Mouse (Mus musculus) Muller cell, postnatal 12 days (primary cell): ENCODE measurements around the gene Tspan5.

Experiments used
- DNase-seq: peaks from one replicate; pipeline ENCODE4 v3.0.0-alpha.2; 2015; ENCODE audit errors: inconsistent ontology term

The Tspan5 gene

DNA sequence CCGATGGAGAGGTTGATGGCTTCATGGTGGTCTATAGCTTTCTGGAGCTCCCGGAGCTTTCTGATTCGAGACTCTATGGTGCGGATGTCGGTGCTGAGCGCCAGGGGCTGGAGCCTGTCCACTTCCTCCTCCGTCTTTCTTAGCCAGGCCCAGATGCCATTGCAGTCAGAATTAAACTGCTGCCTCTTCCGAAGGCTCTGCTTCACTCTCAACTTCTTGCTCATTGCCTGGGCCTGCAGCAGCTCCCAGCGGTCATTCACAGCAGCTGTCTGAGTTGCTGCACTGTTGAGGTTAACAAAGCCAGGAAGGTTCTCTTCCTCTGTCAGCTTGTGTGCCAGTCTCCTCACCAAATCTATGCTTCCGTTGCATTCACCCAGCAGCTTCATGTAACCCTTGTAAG lies 195.2 kb downstream of the Tspan5 start:
- no peak for DNase-seq

GRCm38 (mm10) chr3:138941604-138942003 lies 199.6 kb downstream of the Tspan5 start:
- no peak for DNase-seq

DNA sequence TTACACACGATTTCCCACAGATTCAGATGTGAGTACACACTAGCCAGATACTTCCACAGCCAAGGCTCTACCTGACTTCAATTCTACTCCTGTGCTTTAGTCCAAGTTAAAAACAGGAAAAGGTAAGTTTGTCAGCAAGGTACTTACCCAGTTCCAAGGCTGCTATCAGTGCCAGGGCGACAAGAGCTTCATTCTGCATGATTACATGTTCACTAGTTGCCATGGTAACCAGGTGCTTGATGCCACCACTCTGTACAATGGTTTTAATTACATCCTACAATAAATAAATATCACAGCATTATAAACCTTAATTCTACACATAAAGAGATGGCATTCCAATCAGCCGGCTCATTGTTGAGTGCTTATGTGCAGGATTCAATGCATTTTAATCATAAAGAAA lies 203.5 kb downstream of the Tspan5 start:
- DNase-seq: no peak

- no peak for DNase-seq
Measured at GRCm38 (mm10) chr3:138949081-138949480, 207.1 kb downstream of the Tspan5 start.

GRCm38 (mm10) chr3:138955220-138955619 lies 213.2 kb downstream of the Tspan5 start:
- DNase-seq: no peak
